Mouse (Mus musculus) hindbrain, embryonic 14.5 days (tissue): ENCODE data around the gene P3h1. TPM values are rescaled to one million over a fixed set of nuclear protein-coding genes. Genes with fewer than 3 reads are reported as not detected.

Experiments
- ATAC-seq: fragments of 200-750 bp; cut with Nextera tagmentation; 2 replicates; pipeline ENCODE4 v1.8.0; 2017; ENCODE audit warnings: moderate number of reproducible peaks, mild to moderate bottlenecking, moderate TSS enrichment, moderate library complexity; ENCODE audit not compliant: low FRiP score
- DNase-seq: peaks from one replicate; pipeline ENCODE4 v3.0.0-alpha.2; 2015; ENCODE audit warnings: low spot score
- H3K27ac ChIP-seq: fragments of 300-500 bp; sonication (generic); 2 replicates; pipeline ENCODE4 v1.5.1; 2014; ENCODE audit warnings: mild to moderate bottlenecking, moderate library complexity
- H3K27me3 ChIP-seq: fragments of 300-500 bp; sonication (generic); 2 replicates; pipeline ENCODE4 v1.6.1; 2014; ENCODE audit warnings: mild to moderate bottlenecking, low read length, mixed read lengths; ENCODE audit not compliant: control insufficient read depth, insufficient read depth
- H3K36me3 ChIP-seq: fragments of 300-500 bp; sonication (generic); replicated peaks from 2 replicates; pipeline ENCODE4 v1.6.1; 2014; ENCODE audit not compliant: control insufficient read depth, insufficient read depth
- H3K4me1 ChIP-seq: fragments of 300-500 bp; sonication (generic); replicated peaks from 2 replicates; pipeline ENCODE4 v1.6.1; 2014; ENCODE audit warnings: antibody characterized with exemption, low read length, mixed read lengths; ENCODE audit not compliant: control insufficient read depth, insufficient read depth
- H3K4me2 ChIP-seq: fragments of 300-500 bp; sonication (generic); replicated peaks from 2 replicates; pipeline ENCODE4 v1.6.1; 2014; ENCODE audit warnings: mild to moderate bottlenecking, moderate library complexity
- H3K4me3 ChIP-seq: fragments of 300-500 bp; sonication (generic); replicated peaks from 2 replicates; pipeline ENCODE4 v1.5.1; 2014; ENCODE audit warnings: mild to moderate bottlenecking, low read length
- H3K9ac ChIP-seq: fragments of 300-500 bp; sonication (generic); 2 replicates; pipeline ENCODE4 v1.6.1; 2014
- H3K9me3 ChIP-seq: fragments of 300-500 bp; sonication (generic); 2 replicates; pipeline ENCODE4 v1.6.1; 2016; ENCODE audit warnings: low read length; ENCODE audit not compliant: control insufficient read depth
- WGBS: fragments of 180-500 bp; shearing (Covaris S2); extraction: QIAGEN DNeasy Blood & Tissue Kit; methylation state at CpG from one replicate; pipeline ENCODE4 v1.1.7; 2014; 5-methylcytosine and 5-hydroxymethylcytosine counted together
- polyA plus RNA-seq: library from polyadenylated mRNA; unstranded; fragments of >200 nt; fragmentation: Nextera tagmentation; extraction: Ambion mirVana; gene quantifications from 2 replicates; pipeline ENCODE4 v1.2.1, GENCODE M21; 2014

The P3h1 gene
- polyA plus RNA-seq, 1 experiment from 2014 or later: 12.7 TPM

- H3K9me3 ChIP-seq: no peaks in the 10 kb centered on the region
- no peak for DNase-seq
- no peak overlapping the region for H3K9ac ChIP-seq
- H3K27me3 ChIP-seq: no peaks in the 10 kb centered on the region
- H3K27ac ChIP-seq: no peak overlapping the region
- H3K4me2 ChIP-seq: no peak overlapping the region
- 82% methylated on average over 9 of the region's 9 CpGs for WGBS
- peaks cover 58% of the 10 kb centered on the region for H3K36me3 ChIP-seq
- H3K4me3 ChIP-seq: no peak overlapping the region
- no peak for ATAC-seq
- peaks cover 8% of the 10 kb centered on the region; the same call in 1 of the 2 replicates for H3K4me1 ChIP-seq
Measured at GRCm38 (mm10) chr4:119245961-119246360, 13.2 kb downstream of the P3h1 start.

GRCm38 (mm10) chr4:119246688-119247225, 14.0 kb downstream of the P3h1 start:
- Histone ChIP-seq H3K36me3 (peaks cover 50% of the 10 kb centered on the region), H3K9me3 (no peaks in the 10 kb centered on the region), H3K4me1 (peaks cover 8% of the 10 kb centered on the region; the same call in 1 of the 2 replicates), H3K27ac (no peak overlapping the region), H3K27me3 (no peaks in the 10 kb centered on the region), H3K9ac (no peak overlapping the region), H3K4me3 (no peak overlapping the region), H3K4me2 (no peak overlapping the region)
- ATAC-seq (no peak), DNase-seq (no peak)
- 77% methylated on average over 14 of the region's 14 CpGs for WGBS

GRCm38 (mm10) chr4:119247462-119248235, 14.9 kb downstream of the P3h1 start:
- Histone ChIP-seq H3K36me3 (peaks cover 41% of the 10 kb centered on the region), H3K4me1 (peaks cover 8% of the 10 kb centered on the region; the same call in 1 of the 2 replicates), H3K9ac (no peak overlapping the region), H3K27me3 (no peaks in the 10 kb centered on the region), H3K9me3 (no peaks in the 10 kb centered on the region), H3K4me3 (no peak overlapping the region), H3K27ac (0 out of 2 replicates have a peak overlapping the region, but pooled peaks have one; percentile 20), H3K4me2 (no peak overlapping the region)
- peak; percentile 67 for ATAC-seq
- 22% methylated on average over 13 of the region's 13 CpGs for WGBS
- peak; percentile 63 for DNase-seq

DNA sequence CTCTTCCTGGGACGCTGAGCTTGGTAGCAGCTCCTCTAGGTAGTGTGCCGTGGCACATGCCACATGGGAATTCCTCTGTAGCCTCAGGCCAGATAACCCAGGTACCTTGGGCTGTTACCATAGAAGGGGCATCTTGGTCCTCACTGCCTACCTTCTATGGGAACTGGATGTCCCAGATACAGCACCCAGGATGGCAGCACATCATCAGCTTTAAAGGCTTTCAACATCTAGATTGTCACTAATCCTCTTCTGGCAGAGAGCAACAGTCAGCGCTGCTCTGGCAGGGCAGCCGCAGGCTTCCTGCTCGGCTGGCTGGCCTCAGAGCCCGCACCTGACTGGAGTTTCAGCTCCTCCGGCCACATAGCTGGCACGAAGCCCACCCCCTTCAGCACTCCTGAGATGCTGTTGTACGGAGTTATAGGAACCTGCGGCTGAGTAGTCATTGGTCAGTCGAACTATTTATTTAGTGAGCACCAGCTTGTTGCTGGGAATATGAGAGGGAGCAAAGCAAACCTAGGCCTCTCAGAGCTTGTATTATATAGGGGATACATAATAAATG, 15.8 kb downstream of the P3h1 start:
- H3K9me3 ChIP-seq: no peaks in the 10 kb centered on the region
- 0 out of 2 replicates have a peak overlapping the region, but pooled peaks have one; percentile 20 for H3K27ac ChIP-seq
- ATAC-seq (no peak), DNase-seq (no peak)
- peaks cover 32% of the 10 kb centered on the region for H3K36me3 ChIP-seq
- 80% methylated on average over 11 of the region's 11 CpGs for WGBS
- no peak overlapping the region for H3K4me2 ChIP-seq
- no peak overlapping the region for H3K4me3 ChIP-seq
- no peaks in the 10 kb centered on the region for H3K27me3 ChIP-seq
- H3K9ac ChIP-seq: no peak overlapping the region
- H3K4me1 ChIP-seq: peaks cover 9% of the 10 kb centered on the region; the same call in 1 of the 2 replicates

GRCm38 (mm10) chr4:119252025-119252808, 19.5 kb downstream of the P3h1 start:
- no peak for DNase-seq
- peaks cover 18% of the 10 kb centered on the region; the same call in 1 of the 2 replicates for H3K4me1 ChIP-seq
- no peaks in the 10 kb centered on the region for H3K9me3 ChIP-seq
- 74% methylated on average over 7 of the region's 7 CpGs for WGBS
- peaks cover 8% of the 10 kb centered on the region for H3K36me3 ChIP-seq
- no peak overlapping the region for H3K4me3 ChIP-seq
- ATAC-seq: no peak
- H3K27me3 ChIP-seq: no peaks in the 10 kb centered on the region
- H3K4me2 ChIP-seq: no peak overlapping the region
- H3K27ac ChIP-seq: no peak overlapping the region
- no peak overlapping the region for H3K9ac ChIP-seq

DNA sequence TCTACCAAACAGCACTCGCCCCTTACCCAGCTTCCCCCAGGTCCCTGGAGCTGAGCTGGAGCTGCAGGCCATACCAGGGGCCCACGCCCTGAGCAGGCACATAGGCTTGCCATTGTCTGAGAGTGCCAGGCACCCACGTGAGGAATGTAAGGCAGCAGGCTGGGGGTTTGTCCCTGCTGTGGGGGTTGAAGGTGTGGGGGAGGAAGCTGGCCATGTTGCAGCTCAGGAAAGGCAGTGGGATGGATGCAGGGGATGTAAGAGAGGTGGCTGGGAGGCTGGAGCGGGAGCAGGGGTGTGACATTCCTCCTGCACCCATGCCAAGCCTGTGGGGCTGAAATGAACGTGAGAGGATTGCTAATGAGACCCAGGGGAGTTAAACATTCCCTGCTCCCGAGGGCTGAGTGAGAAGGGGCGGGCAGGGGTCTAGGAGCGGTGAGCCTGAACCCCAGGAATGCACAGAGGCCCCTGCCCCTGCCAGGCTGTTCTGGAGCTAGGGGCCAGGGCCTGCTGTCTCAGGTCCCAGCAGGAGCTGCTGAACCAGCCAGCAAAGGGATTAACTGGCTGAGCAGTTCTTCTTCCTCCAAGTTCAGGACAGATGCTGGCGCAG, 21.4 kb downstream of the P3h1 start:
- Histone ChIP-seq H3K9ac (peak overlapping the region; percentile 31; the same call in 1 of the 2 replicates), H3K27ac (peak overlapping the region; percentile 67), H3K4me3 (no peak overlapping the region), H3K27me3 (no peaks in the 10 kb centered on the region), H3K36me3 (no peaks in the 10 kb centered on the region), H3K4me2 (no peak overlapping the region), H3K4me1 (peaks cover 12% of the 10 kb centered on the region; the same call in 1 of the 2 replicates), H3K9me3 (no peaks in the 10 kb centered on the region)
- ATAC-seq (peak; percentile 68; the same call in 1 of the 2 replicates), DNase-seq (peak; percentile 58)
- 16% methylated on average over 9 of the region's 9 CpGs for WGBS

GRCm38 (mm10) chr4:119255351-119255750, 22.6 kb downstream of the P3h1 start, which contains the start of gene Cldn19:
TSS of gene Cldn19 (plus strand) at chr4:119255414.
- Histone ChIP-seq H3K27ac (peak within 1 kb of the TSS; percentile 67), H3K4me1 (peaks cover 12% of the 10 kb centered on the region; the same call in 1 of the 2 replicates), H3K4me2 (no peak within 1 kb of the TSS), H3K9ac (peak within 1 kb of the TSS; percentile 31; the same call in 1 of the 2 replicates), H3K9me3 (no peaks in the 10 kb centered on the region), H3K27me3 (no peaks in the 10 kb centered on the region), H3K36me3 (no peaks in the 10 kb centered on the region), H3K4me3 (no peak within 1 kb of the TSS)
- DNase-seq: no peak
- 70% methylated on average over 12 of the region's 12 CpGs for WGBS
- no peak for ATAC-seq

DNA sequence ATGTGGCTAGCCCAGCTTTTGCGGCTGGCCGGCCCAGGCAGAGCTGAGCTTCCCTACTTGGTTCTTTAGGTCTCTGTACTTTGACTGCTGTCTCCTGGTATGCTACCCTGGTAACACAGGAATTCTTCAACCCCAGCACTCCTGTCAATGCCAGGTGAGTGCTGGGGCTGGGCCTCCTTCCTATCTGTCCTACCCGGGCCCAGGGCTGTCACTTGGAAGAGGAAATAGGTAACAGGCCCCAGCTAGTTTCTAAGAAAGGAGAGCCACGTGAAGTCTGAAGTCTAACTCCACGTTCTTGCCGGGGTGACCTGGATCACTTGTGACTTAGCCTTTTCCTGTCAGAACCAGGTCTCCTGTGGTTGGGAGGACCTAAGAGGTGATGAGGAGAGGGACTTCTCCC, 24.4 kb downstream of the P3h1 start:
- Histone ChIP-seq H3K9me3 (no peaks in the 10 kb centered on the region), H3K4me1 (peaks cover 12% of the 10 kb centered on the region; the same call in 1 of the 2 replicates), H3K27me3 (no peaks in the 10 kb centered on the region), H3K4me3 (no peak overlapping the region), H3K9ac (no peak overlapping the region), H3K4me2 (no peak overlapping the region), H3K36me3 (no peaks in the 10 kb centered on the region), H3K27ac (no peak overlapping the region)
- WGBS: 82% methylated on average over 6 of the region's 6 CpGs
- DNase-seq: no peak
- ATAC-seq: no peak
